Mouse (Mus musculus): ENCODE data around the gene Lrba.
A peak's percentile ranks its signal among the peaks of the same experiment; 100 is the strongest.

Lrba gene

GRCm38 (mm10) chr3:86796716-86797115 lies 572.2 kb downstream of the Lrba start:
- peak; percentile 40 for DNase-seq (ENCODE audit: low read depth, low spot score)

DNA sequence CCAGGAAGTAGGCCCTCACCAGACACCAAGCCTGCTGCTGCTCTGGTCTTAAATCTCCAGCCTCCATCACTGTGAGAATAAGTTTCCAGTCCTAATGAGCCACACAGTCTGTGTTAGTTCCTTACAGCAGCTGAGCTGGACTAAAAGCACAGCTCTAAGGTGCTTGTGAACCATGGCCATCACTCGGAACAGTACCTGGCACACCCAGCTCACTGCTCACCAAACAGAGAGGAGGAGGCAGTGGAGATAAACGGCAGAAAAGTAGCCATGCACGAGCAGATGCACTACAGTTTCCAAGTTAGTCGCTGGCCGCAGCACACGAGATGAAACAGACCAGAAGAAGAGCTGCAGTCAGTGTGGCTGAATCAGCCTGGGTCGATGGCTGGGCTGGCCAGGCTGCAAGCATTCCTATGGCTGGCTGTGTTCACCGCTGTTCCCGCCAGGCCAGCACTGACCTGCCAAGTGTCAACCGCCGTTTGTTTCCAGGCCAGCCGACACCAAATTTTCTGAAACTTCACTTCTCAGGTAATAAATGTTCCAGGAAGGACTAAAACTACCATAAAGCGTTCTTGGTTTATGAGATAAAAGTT lies 573.5 kb downstream of the Lrba start:
- DNase-seq (ENCODE audit: low read depth, low spot score): no peak

GRCm38 (mm10) chr3:86799041-86799440 lies 574.6 kb downstream of the Lrba start:
- DNase-seq (ENCODE audit: low read depth, low spot score): no peak

DNA sequence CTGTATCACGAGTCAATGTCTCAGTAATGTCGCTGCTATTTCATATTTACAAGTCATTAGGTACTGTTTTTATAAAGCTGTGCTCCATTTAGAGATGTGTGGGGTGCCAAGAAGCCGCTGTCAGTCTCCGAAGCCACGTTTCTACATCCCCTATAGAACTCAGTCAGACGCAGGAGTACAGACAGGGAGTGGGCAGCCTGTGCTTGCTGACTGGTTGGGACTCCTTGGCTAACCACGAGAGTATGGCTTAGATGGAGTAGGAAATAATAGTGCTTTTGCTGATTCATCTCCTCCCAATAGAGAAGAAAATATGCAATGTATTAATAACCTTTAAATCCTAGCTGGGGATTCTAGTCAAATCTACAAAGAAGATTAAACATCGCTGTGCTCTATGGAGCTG lies 576.4 kb downstream of the Lrba start:
- DNase-seq (ENCODE audit: low read depth, low spot score): no peak

- no peak for DNase-seq (ENCODE audit: low read depth, low spot score)
Observed at GRCm38 (mm10) chr3:86802825-86803224, 578.3 kb downstream of the Lrba start.

GRCm38 (mm10) chr3:86804265-86804664 lies 579.8 kb downstream of the Lrba start:
- no peak for DNase-seq (ENCODE audit: low read depth, low spot score)

GRCm38 (mm10) chr3:86806834-86807233 lies 582.4 kb downstream of the Lrba start:
- DNase-seq (ENCODE audit: low read depth, low spot score): no peak

DNA sequence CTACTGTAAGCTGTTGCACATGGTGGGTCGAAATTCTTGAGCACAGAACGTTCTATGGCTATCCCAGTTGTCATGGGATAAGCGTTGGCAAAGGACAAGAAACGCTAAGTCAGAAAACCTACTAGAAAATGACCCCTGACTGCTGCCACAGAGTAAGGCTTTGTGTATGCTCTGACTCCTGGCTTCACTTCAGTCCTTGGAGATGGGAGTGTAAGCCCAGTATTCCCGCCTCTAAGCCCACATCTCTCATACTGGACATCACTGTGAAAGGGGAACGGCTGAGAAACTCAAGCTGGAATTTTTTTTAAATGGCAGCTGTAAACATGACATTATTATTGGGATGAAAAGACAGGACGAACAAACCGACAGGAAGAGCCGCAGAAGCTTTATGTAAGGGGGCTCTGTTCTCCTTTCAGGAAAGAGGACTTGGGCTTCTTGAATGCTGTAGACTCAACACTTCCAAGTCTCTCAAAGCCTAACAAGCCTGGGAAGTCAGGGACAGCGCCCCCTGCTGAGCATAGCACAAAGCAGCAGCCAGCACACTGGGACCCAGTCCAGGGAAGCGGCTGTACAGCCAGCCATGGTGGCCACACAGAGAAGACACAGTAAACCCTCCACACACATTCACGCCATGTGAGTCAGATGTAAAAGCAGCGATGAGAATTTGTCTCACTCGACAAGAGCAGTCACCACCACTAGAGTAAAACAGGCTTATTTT lies 583.4 kb downstream of the Lrba start:
- peak; percentile 37 for DNase-seq (ENCODE audit: low read depth, low spot score)

DNA sequence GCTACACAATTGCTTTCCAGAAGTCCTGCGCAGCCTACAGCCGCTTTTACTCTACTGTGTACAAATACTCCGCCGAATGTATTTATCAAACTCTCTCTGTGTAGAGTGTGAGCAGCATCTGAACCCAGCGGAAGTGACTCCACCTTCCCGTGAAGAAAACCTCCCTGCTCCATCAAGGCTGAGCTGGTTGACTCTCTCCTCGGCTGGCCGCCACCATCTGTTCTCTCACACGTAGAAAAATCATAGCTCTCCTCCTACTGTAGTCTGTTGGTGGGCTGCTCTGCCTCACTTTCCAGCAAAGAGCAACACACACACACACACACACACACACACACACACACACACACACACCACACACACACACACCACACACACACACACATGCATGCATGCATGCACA lies 584.7 kb downstream of the Lrba start:
- DNase-seq (ENCODE audit: low read depth, low spot score): no peak

DNA sequence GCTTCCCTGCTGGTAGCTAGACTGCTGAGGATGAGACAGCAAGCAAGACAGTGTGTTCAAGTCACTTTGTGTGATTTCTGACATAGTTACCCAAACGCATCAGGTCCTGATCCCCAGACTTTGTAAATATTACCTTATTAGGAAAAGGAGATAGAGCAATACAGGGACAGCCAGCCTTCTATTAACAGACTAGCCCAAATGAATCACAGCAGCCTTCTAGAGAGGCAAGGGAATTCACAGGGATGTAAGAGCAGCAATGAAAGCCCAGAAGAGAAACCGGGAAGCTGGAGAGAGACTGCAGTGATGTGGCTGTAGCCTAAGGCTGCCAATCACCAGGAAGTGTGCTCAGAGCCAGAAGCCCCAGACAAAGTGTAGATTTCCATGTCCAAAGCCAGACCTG lies 585.2 kb downstream of the Lrba start:
- DNase-seq (ENCODE audit: low read depth, low spot score): no peak

GRCm38 (mm10) chr3:86810908-86811307 lies 586.4 kb downstream of the Lrba start:
- DNase-seq (ENCODE audit: low read depth, low spot score): no peak

DNA sequence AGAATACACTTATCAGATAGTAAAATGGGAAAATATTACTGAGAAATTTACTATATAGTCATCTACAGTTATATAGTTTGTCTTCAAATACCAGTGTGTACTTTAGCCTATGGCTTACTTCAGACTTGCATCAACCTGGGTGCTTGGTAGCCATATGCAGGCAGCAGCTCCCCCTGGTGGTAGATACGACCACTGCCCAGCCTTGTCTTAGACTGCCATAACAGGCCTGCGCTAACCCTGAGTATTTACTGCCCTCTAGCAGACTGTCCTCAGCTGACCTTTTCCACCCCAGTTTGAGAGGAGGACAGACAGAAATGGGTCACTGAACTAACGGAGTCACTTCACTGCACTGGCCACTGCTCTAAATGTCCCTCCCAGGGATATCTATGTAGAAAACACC lies 588.2 kb downstream of the Lrba start:
- peak; percentile 84 for DNase-seq (ENCODE audit: low read depth, low spot score)

DNA sequence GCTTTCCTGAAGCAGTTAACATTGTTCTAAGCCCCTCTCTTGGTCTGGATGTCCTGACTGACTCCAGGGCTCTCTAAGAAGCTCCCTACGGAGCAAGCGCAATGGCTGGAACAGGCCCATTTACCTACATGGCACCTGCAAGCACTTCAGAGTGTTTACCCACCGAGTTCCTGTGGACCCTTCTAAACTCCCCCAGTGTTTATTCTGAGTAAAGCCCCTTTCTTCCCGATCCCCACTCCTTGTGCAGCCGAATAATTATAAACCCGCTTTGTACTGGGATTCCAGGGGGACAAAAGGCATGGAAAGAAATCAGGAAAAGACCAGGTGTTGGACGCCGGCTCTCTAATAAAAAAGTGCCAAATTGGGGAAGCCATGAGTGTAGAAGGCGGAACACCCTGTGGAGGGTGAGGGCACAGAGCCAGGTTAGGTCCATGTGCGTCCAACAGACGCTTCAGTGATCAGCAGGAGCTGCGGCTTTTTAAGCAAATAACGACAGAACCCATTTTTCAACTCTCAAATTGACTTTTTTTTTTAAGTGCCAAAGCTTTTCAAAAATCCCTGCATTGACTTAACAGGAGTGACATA lies 593.6 kb downstream of the Lrba start:
- DNase-seq (ENCODE audit: low read depth, low spot score): no peak

GRCm38 (mm10) chr3:86819372-86819771 lies 594.9 kb downstream of the Lrba start:
- DNase-seq (ENCODE audit: low read depth, low spot score): no peak

GRCm38 (mm10) chr3:86820344-86820743 lies 595.9 kb downstream of the Lrba start:
- peak; percentile 43 for DNase-seq (ENCODE audit: low read depth, low spot score)

- DNase-seq (ENCODE audit: low read depth, low spot score): no peak
Observed at GRCm38 (mm10) chr3:86821383-86821782, 596.9 kb downstream of the Lrba start.

DNA sequence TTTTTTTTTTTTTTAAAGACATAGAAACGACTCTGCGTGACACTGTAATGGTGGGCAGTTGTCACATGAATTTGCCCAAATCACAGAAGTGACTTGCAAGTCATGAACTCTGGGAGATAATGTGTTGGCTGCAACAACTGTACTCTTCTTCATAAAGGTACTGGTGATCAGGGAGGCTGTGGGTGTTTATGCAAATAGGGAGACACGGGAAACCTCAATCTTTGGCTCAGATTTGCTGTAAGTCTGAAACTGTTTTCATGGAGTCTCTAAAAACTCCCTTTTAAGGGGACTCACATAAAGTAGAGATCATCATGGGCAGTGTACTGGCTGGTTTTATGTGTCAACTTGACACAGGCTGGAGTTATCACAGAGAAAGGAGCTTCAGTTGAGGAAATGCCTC lies 603.0 kb downstream of the Lrba start:
- DNase-seq (ENCODE audit: low read depth, low spot score): no peak

DNA sequence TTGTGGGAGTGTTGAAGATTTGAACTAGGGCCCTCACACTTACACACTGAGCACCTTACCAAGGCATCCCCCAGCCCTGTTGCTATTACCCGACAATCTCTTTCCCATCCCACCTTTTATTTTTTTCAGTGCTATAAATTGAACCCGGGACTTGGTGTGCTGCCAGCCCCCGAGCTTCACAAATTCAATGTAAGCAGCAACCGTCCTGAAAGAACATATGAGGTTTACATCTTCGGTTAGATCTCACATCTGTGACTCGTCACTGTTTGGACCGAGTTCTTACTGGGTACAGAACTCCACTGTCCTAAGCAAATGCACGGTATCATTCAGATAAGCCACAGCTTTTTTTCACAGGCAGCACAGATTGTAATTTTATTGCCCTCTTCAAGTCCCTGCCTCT lies 607.6 kb downstream of the Lrba start:
- no peak for DNase-seq (ENCODE audit: low read depth, low spot score)
